Comparison of ENCODE assay signal across 21 mouse cellular contexts in genomic region chr12:84304101-84304500, GRCm38 (mm10).
"Had no signal": no experiment of that assay in that cellular context is flagged by ENCODE, and none has a peak within 500 bp of the region (broad histone marks: within the 10 kb centered on the region; RNA-seq: fewer than 3 reads in every experiment).

No protein-coding gene starts in this region.

- H3K4me1 ChIP-seq: limb, embryonic 10.5 days; limb, embryonic 13.5 days; lung, embryonic 15.5 days; stomach, embryonic 15.5 days had no signal

- H3K4me3 ChIP-seq: layer of hippocampus, adult 2 months; limb, embryonic 10.5 days; limb, embryonic 13.5 days; liver, embryonic 13.5 days; lung, embryonic 15.5 days; stomach, embryonic 15.5 days had no signal

- H3K9ac ChIP-seq: limb, embryonic 13.5 days; liver, embryonic 13.5 days; lung, embryonic 15.5 days; stomach, embryonic 15.5 days had no signal

- ATAC-seq: inflammation-experienced regulatory T-cells, adult 6 months had no signal

- H3K9me3 ChIP-seq: limb, embryonic 10.5 days; limb, embryonic 13.5 days; liver, embryonic 13.5 days; lung, embryonic 15.5 days; stomach, embryonic 15.5 days had no signal

- H3K36me3 ChIP-seq: limb, embryonic 13.5 days; stomach, embryonic 15.5 days had no signal

- H3K27ac ChIP-seq: layer of hippocampus, adult 2 months; limb, embryonic 10.5 days; limb, embryonic 13.5 days; liver, embryonic 13.5 days; lung, embryonic 15.5 days; stomach, embryonic 15.5 days had no signal

- H3K27me3 ChIP-seq: limb, embryonic 13.5 days; liver, embryonic 13.5 days; lung, embryonic 15.5 days; stomach, embryonic 15.5 days had no signal

- DNase-seq: kidney, adult 18-20 months; kidney, adult 9 months; kidney, postnatal 14 days; layer of hippocampus, adult 9-11 months; liver, embryonic 13.5 days; lung, adult 18-20 months; lung, postnatal 10 days; lung, postnatal 4 days; midbrain, embryonic 14.5 days; right cerebral cortex, postnatal 14 days; right cerebral cortex, postnatal 4 days; spleen, adult 18-20 months; thymus, adult 18-20 months; thymus, postnatal 36 days had no signal

- H3K4me2 ChIP-seq: limb, embryonic 13.5 days; liver, embryonic 13.5 days; lung, embryonic 15.5 days; midbrain, embryonic 11.5 days; stomach, embryonic 15.5 days had no signal
